Mouse (Mus musculus) kidney, adult 2 months (tissue): ENCODE results near the gene Elp5. TPM values are rescaled to one million over a fixed set of nuclear protein-coding genes. Genes with fewer than 3 reads are reported as not detected.

Source experiments
- DNase-seq: peaks from one replicate; pipeline ENCODE4 v3.0.0; 2021
- H3K27ac ChIP-seq: fragments of 200-500 bp; 2 replicates; pipeline ENCODE4 v1.5.1; 2012; ENCODE audit warnings: low read depth, low read length, control low read depth, inconsistent platforms; ENCODE audit not compliant: insufficient read depth
- H3K27me3 ChIP-seq: fragments of 200-500 bp; replicated peaks from 2 replicates; pipeline ENCODE4 v1.6.1; 2012; ENCODE audit warnings: mild to moderate bottlenecking, moderate library complexity, low read length, inconsistent platforms; ENCODE audit not compliant: control insufficient read depth, insufficient read depth
- H3K36me3 ChIP-seq: fragments of 200-500 bp; 2 replicates; pipeline ENCODE4 v1.6.1; 2012; ENCODE audit warnings: mild to moderate bottlenecking, moderate library complexity, low read length, inconsistent platforms; ENCODE audit not compliant: control insufficient read depth, insufficient read depth
- H3K4me1 ChIP-seq: fragments of 200-500 bp; 2 replicates; pipeline ENCODE4 v1.6.1; 2011; ENCODE audit warnings: low read length; ENCODE audit not compliant: control insufficient read depth, insufficient read depth
- H3K4me3 ChIP-seq: fragments of 200-500 bp; 2 replicates; pipeline ENCODE4 v1.5.1; 2011; ENCODE audit warnings: mild to moderate bottlenecking, low read depth, low read length, control low read depth; ENCODE audit not compliant: insufficient read depth
- CTCF ChIP-seq: fragments of 200-500 bp; conservative IDR thresholded peaks from 2 replicates; pipeline ENCODE4 v1.5.1; 2011; ENCODE audit warnings: low read depth, mild to moderate bottlenecking, control low read depth, low read length, moderate library complexity, mixed read lengths; ENCODE audit not compliant: insufficient read depth, insufficient read length
- POLR2A ChIP-seq: fragments of 200-500 bp; IDR thresholded peaks from one replicate; pipeline ENCODE4 v1.6.1; 2011; ENCODE audit warnings: low read depth, low read length, control low read depth
- WGBS: fragments of 180-500 bp; shearing (Covaris S2); methylation state at CpG from one replicate; pipeline ENCODE4 v1.1.7; 2018; 5-methylcytosine and 5-hydroxymethylcytosine counted together
- polyA plus RNA-seq: library from polyadenylated mRNA; depleted of rRNA; stranded (reverse); fragments of >200 nt; gene quantifications from 2 replicates; pipeline ENCODE4 v1.2.3, GENCODE M21; 2012

Gene Elp5
- polyA plus RNA-seq, 1 experiment = 66.3 TPM

DNA sequence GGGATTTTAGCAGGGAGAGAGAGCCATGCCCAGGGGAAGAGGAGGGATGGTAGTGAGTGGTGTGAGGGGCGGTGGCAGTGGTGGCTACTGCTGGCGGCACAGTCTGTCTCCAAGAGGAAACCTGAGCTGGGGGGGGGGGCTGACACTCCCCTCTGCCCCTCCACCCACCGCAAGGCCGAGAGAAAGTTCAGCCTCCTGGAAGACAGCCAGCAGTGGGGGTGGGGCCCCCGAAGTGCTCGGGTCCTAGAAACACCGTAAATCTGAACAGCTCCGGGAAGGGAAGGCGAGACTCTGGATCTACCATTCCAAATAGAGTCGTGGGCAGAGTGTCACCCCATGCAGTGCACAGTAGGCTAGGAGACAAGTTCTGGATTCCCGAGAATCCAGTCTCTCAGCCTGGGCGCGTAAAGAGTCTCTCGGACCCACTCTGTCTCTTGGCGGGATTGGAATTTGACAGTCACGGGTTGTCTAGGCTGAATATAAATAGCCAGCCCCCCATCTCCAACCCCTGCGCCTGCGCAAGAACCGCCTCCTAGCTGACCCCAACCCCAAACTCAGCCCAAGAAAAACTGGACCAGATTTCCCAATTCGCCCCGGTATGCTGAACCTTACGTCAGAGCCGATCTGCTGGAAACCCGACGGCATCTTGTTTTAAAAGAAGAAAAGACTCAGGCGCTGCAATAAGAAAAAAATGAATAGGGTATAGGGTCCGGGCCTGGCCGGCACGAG is 34.8 kb downstream of the Elp5 start:
- 15% methylated on average over 29 of the region's 29 CpGs for WGBS

DNA sequence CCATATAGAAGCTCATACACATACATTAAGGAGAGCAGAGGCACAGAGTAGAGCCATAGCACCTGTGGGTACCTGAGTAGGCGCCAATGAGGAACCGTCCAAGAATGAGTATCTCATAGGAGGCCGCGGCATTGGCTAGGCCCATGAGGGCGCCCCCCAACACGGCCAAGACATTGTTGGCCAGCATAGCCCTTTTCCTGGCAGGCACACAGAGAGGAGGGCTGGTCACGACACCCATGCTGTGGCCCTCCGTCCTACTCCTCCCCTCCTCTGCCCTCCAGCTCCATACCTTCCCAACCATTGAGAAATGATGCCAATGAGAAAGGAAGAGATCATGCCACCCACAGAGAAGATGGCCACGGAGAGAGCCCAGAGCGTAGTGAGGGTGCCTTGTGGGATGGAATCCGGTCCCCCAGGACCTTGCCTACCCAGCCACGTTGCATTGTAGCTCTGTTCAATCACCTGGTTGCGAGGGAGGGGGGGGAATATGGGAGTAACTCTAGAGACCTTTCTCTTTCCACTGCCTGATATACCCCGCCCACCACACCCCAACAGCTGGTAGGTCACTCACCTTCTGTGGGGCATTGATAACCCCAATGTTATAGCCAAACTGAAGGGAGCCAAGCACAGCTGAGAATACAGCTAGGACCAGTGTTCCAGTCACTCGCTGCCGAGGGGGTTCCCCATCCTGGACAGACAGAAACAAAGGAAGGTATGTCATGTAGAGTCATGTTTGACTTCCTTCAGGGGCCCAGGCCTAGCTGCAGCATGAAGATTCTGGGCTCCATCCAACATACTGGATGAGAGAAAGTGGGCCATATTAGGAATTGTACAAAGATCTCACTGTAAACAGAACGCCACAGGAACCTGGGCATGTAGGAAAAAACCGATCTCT is 36.1 kb downstream of the Elp5 start:
- no peak for DNase-seq
- WGBS = 87% methylated on average over 18 of the region's 18 CpGs
- peak overlapping the region; percentile 54 for H3K27ac ChIP-seq
- no peaks in the 10 kb centered on the region for H3K27me3 ChIP-seq
- TF ChIP-seq POLR2A (no peak), CTCF (no peak)
- H3K4me3 ChIP-seq = no peak overlapping the region; the same call in 1 of the 2 replicates
- H3K4me1 ChIP-seq = 0 out of 2 replicates have a peak, but pooled peaks cover 4% of the 10 kb centered on the region
- H3K36me3 ChIP-seq = no peaks in the 10 kb centered on the region

More for the DNA sequence above, 34.8 kb downstream of the Elp5 start:
- peak overlapping the region; percentile 49 for H3K4me3 ChIP-seq
- H3K4me1 ChIP-seq = 0 out of 2 replicates have a peak, but pooled peaks cover 4% of the 10 kb centered on the region
- TF ChIP-seq POLR2A = no peak
- no peak for TF ChIP-seq CTCF
- H3K36me3 ChIP-seq = no peaks in the 10 kb centered on the region
- H3K27ac ChIP-seq = peak overlapping the region; percentile 19
- no peaks in the 10 kb centered on the region for H3K27me3 ChIP-seq
- DNase-seq = peak; percentile 64

- 0 out of 2 replicates have a peak, but pooled peaks cover 4% of the 10 kb centered on the region for H3K4me1 ChIP-seq
- no peak overlapping the region for H3K27ac ChIP-seq
- H3K36me3 ChIP-seq = no peaks in the 10 kb centered on the region
- DNase-seq = no peak
- WGBS = 76% methylated on average over 13 of the region's 13 CpGs
- no peak overlapping the region for H3K4me3 ChIP-seq
- TF ChIP-seq POLR2A (no peak), CTCF (no peak)
- no peaks in the 10 kb centered on the region for H3K27me3 ChIP-seq
Measured at GRCm38 (mm10) chr11:69945216-69945615, 37.1 kb downstream of the Elp5 start.

DNA sequence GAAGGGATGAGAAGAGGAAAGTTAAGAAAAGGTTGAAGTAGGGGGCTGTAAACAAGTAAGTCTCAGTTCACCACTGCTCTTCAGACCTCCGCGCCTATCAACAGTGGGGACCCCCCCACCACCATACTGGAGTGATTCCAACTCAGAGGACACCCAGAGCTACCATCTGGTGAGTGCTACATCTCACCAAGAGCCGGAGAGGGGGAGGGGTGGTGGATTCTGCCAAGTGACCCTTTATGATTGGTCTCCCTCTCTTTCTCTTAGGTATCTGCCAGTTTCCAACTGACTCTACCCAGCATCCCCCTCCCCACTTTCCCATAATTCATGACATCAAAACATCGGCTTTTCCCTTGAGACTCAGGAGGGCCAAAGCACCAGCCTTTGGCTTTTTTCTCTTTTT is 41.4 kb downstream of the Elp5 start:
- DNase-seq = no peak
- Histone ChIP-seq H3K36me3 (no peaks in the 10 kb centered on the region), H3K27me3 (0 out of 2 replicates have a peak, but pooled peaks cover 1% of the 10 kb centered on the region), H3K4me3 (no peak overlapping the region), H3K27ac (no peak overlapping the region), H3K4me1 (peaks cover 7% of the 10 kb centered on the region; the same call in 1 of the 2 replicates)
- 84% methylated on average over 4 of the region's 4 CpGs for WGBS
- TF ChIP-seq CTCF (no peak), POLR2A (no peak)

DNA sequence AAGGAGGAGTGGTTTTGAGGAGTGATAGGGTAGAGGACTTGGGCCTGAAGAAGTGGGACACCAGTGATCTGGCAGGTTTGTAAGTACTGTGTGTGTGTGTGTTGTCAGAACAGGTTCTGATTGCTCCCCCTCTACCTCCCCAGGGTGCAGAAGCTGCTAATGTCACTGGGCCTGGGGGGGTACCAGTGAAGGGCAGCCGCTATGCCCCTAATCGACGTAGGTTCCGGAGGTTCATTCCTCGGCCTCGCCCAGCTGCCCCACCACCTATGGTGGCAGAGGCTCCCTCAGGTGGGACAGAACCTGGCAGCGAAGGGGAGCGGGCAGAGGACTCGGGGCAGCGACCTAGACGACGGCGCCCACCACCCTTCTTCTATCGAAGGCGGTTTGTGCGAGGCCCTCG is 42.6 kb downstream of the Elp5 start:
- 95% methylated on average over 17 of the region's 17 CpGs for WGBS
- Histone ChIP-seq H3K27me3 (0 out of 2 replicates have a peak, but pooled peaks cover 1% of the 10 kb centered on the region), H3K4me3 (no peak overlapping the region), H3K27ac (no peak overlapping the region), H3K4me1 (peaks cover 9% of the 10 kb centered on the region), H3K36me3 (no peaks in the 10 kb centered on the region)
- DNase-seq = no peak
- TF ChIP-seq POLR2A (no peak), CTCF (no peak)

GRCm38 (mm10) chr11:69939181-69939580 is 43.1 kb downstream of the Elp5 start:
- TF ChIP-seq POLR2A (no peak), CTCF (no peak)
- no peaks in the 10 kb centered on the region for H3K36me3 ChIP-seq
- 0 out of 2 replicates have a peak, but pooled peaks cover 1% of the 10 kb centered on the region for H3K27me3 ChIP-seq
- H3K4me3 ChIP-seq = no peak overlapping the region
- 0 out of 2 replicates have a peak overlapping the region, but pooled peaks have one; percentile 73 for H3K27ac ChIP-seq
- peaks cover 9% of the 10 kb centered on the region for H3K4me1 ChIP-seq
- DNase-seq = no peak
- 63% methylated on average over 5 of the region's 5 CpGs for WGBS

DNA sequence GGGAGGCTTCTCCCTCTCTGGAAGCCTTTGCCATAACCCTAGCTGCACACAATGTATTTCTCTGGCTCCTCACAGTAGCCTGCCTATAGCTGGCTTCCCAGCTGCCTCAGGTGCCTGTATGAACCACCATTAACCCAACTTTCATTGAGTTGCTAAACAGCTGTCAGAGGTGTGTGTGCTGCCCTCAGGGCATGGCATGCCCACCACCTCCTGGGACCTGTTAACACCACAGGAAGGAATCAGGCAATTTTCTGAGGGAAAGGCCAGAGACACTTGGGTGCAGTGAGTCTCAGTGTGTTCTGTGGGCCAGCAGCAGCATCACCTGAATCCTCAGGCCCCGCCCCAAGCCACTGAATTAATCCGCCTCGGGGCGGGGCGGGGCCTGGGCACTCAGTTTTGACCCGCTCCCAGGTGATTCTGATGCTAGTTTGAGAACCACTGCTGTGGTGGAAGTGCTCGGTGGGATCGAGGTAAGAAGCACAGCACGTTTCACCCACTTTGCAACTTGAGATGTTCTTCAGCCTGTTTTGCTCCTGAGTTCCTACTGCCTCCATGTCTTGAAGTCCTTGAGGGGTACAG is 43.8 kb downstream of the Elp5 start:
- 0 out of 2 replicates have a peak, but pooled peaks cover 1% of the 10 kb centered on the region for H3K27me3 ChIP-seq
- H3K27ac ChIP-seq = peak overlapping the region; percentile 73
- TF ChIP-seq POLR2A = no peak
- TF ChIP-seq CTCF = no peak
- no peak overlapping the region for H3K4me3 ChIP-seq
- H3K36me3 ChIP-seq = no peaks in the 10 kb centered on the region
- peak; percentile 40 for DNase-seq
- WGBS = 49% methylated on average over 9 of the region's 9 CpGs
- H3K4me1 ChIP-seq = peaks cover 9% of the 10 kb centered on the region
